Mouse (Mus musculus) cortical plate, adult 2 months (tissue): Measurements from ENCODE around the gene Camkk2.

Experiments used
- CTCF ChIP-seq: fragments of 200-500 bp; IDR thresholded peaks from 2 replicates; pipeline ENCODE4 v1.5.1; 2011; ENCODE audit warnings: mild to moderate bottlenecking, control low read depth, low read length; ENCODE audit not compliant: insufficient read depth; ENCODE audit errors: extremely low read depth
- POLR2A ChIP-seq: fragments of 200-500 bp; IDR thresholded peaks from 2 replicates; pipeline ENCODE4 v1.6.1; 2011; ENCODE audit warnings: mild to moderate bottlenecking, low read length, control low read depth; ENCODE audit not compliant: insufficient read depth; ENCODE audit errors: extremely low read depth

DNA sequence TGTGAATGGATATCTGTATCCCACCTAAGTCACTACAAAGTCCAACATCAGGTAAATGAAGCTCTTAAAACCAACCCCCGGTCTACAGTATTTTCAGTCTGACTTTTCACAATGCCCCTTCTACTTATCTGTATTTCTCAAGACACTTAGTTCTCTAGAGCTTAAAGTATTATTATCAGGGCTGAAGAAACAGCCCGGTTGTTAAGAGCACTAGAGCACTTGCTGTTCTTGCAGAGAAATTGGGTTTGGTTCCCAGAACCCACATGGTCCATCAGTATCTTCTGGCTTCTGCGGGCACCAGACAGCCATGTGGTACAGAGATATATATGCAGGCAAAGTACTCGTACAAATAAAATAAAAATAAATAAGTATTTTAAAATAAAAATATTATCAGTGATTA is 43.2 kb upstream of the Camkk2 start:
- no peak for TF ChIP-seq POLR2A
- no peak for TF ChIP-seq CTCF
